Mouse (Mus musculus) kidney, postnatal 0 days (tissue): ENCODE measurements around the gene Kctd17. TPM values are rescaled to one million over a fixed set of nuclear protein-coding genes. Genes with fewer than 3 reads are reported as not detected.
A peak's percentile ranks its signal among the peaks of the same experiment; 100 is the strongest.

Source experiments
- ATAC-seq: fragments of 200-750 bp; cut with Nextera tagmentation; replicated peaks from 2 replicates; pipeline ENCODE4 v1.8.0; 2017; ENCODE audit warnings: low read depth, moderate number of reproducible peaks, moderate TSS enrichment, moderate library complexity; ENCODE audit not compliant: low FRiP score
- DNase-seq: peaks from one replicate; pipeline ENCODE4 v3.0.0-alpha.2; 2016; ENCODE audit warnings: low spot score
- H3K27ac ChIP-seq: fragments of 300-500 bp; sonication (generic); 2 replicates; pipeline ENCODE4 v1.5.1; 2014; ENCODE audit warnings: mild to moderate bottlenecking
- H3K27me3 ChIP-seq: fragments of 300-500 bp; sonication (generic); 2 replicates; pipeline ENCODE4 v1.6.1; 2014; ENCODE audit warnings: low read length, mixed read lengths; ENCODE audit not compliant: insufficient read depth
- H3K36me3 ChIP-seq: fragments of 300-500 bp; sonication (generic); 2 replicates; pipeline ENCODE4 v1.6.1; 2014; ENCODE audit warnings: low read length, mixed read lengths; ENCODE audit not compliant: insufficient read depth
- H3K4me1 ChIP-seq: fragments of 300-500 bp; sonication (generic); replicated peaks from 2 replicates; pipeline ENCODE4 v1.6.1; 2014; ENCODE audit warnings: antibody characterized with exemption, low read length, mixed read lengths; ENCODE audit not compliant: insufficient read depth
- H3K4me2 ChIP-seq: fragments of 300-500 bp; sonication (generic); 2 replicates; pipeline ENCODE4 v1.6.1; 2014; ENCODE audit warnings: mild to moderate bottlenecking, low read length, moderate library complexity, mixed read lengths
- H3K4me3 ChIP-seq: fragments of 300-500 bp; sonication (generic); replicated peaks from 2 replicates; pipeline ENCODE4 v1.5.1; 2014; ENCODE audit warnings: low read depth, low read length
- H3K9ac ChIP-seq: fragments of 300-500 bp; sonication (generic); 2 replicates; pipeline ENCODE4 v1.6.1; 2014; ENCODE audit warnings: low read depth, low read length
- H3K9me3 ChIP-seq: fragments of 300-500 bp; sonication (generic); replicated peaks from 2 replicates; pipeline ENCODE4 v1.6.1; 2016; ENCODE audit warnings: low read length, inconsistent platforms, mixed read lengths
- CTCF ChIP-seq: IDR thresholded peaks from 2 replicates; pipeline ENCODE4 v1.5.1; 2016; ENCODE audit warnings: antibody characterized with exemption, low read depth, mild to moderate bottlenecking, moderate library complexity
- WGBS: fragments of 180-500 bp; shearing (Covaris S2); extraction: QIAGEN DNeasy Blood & Tissue Kit; methylation state at CpG from one replicate; pipeline ENCODE4 v1.1.7; 2014; 5-methylcytosine and 5-hydroxymethylcytosine counted together
- polyA plus RNA-seq: library from polyadenylated mRNA; unstranded; fragments of >200 nt; fragmentation: Nextera tagmentation; extraction: Ambion mirVana; gene quantifications from 2 replicates; pipeline ENCODE4 v1.2.1, GENCODE M21; 2015

Gene Kctd17
- polyA plus RNA-seq, 1 experiment from 2014 or later, result 47.8 TPM

DNA sequence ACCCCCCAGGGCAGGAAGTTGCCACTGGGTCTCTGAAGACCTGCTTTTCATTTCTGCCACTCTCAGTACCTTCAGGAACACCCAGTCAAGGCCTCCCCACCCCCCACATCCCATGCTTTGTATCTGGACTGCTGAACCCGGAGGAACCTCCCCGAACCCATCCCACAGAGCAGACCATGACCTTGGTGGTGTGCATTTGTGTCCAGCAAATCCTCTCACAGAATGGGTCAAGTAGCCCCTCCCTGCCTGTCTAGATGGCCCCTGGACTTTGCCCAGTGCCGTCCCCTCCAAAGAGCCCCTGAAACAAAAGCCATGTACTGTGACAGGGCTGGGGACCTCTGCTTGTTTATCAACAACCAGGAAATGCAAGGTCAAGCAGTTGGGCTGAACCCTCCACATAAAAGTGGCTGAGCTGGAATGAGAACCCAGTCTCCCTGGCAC lies 25.0 kb upstream of the Kctd17 start:
- Histone ChIP-seq H3K4me2 (peak overlapping the region; percentile 14; the same call in 1 of the 2 replicates), H3K9me3 (no peaks in the 10 kb centered on the region), H3K27me3 (no peaks in the 10 kb centered on the region), H3K36me3 (no peaks in the 10 kb centered on the region), H3K27ac (peak overlapping the region; percentile 97), H3K4me1 (peaks cover 22% of the 10 kb centered on the region), H3K9ac (no peak overlapping the region), H3K4me3 (no peak overlapping the region)
- ATAC-seq, result peak; percentile 67
- WGBS, result 23% methylated on average over 3 of the region's 3 CpGs
- DNase-seq, result peak; percentile 34
- TF ChIP-seq CTCF, result no peak

- H3K4me1 ChIP-seq, result peaks cover 22% of the 10 kb centered on the region
- DNase-seq, result no peak
- WGBS, result 55% methylated on average over 1 of the region's 1 CpGs
- ATAC-seq, result no peak
- H3K4me3 ChIP-seq, result no peak overlapping the region
- no peaks in the 10 kb centered on the region for H3K36me3 ChIP-seq
- no peak for TF ChIP-seq CTCF
- H3K27ac ChIP-seq, result peak overlapping the region; percentile 97
- H3K9me3 ChIP-seq, result no peaks in the 10 kb centered on the region
- H3K9ac ChIP-seq, result no peak overlapping the region
- H3K27me3 ChIP-seq, result no peaks in the 10 kb centered on the region
- peak overlapping the region; percentile 14; the same call in 1 of the 2 replicates for H3K4me2 ChIP-seq
These were observed 24.5 kb upstream of the Kctd17 start for GRCm38 (mm10) chr15:78403896-78404295.

DNA sequence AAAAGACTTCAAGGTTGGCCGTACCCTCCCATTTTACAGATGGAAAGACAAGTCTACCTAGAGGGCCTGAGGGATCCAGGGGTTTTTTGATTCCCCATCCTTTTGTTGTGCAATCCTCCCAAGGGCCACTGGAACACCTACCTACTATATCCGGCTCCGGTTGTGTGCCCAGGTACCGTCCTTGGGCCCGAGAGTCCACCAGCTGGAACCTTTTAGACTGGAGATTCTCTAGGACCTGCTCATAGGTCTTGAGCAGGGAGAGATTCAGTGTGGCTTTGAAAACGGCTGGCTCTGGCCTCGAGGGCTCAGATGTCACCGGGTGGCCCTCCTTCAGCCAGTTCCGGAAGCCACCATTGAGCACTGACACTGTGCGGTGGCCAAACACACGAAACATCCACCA lies 23.3 kb upstream of the Kctd17 start:
- ATAC-seq (no peak), DNase-seq (no peak)
- Histone ChIP-seq H3K36me3 (no peaks in the 10 kb centered on the region), H3K9ac (peak overlapping the region; percentile 66), H3K4me1 (peaks cover 26% of the 10 kb centered on the region), H3K4me3 (peak overlapping the region; percentile 79), H3K27ac (peak overlapping the region; percentile 97), H3K9me3 (no peaks in the 10 kb centered on the region), H3K4me2 (peak overlapping the region; percentile 89), H3K27me3 (no peaks in the 10 kb centered on the region)
- no peak for TF ChIP-seq CTCF
- WGBS, result 48% methylated on average over 11 of the region's 11 CpGs

GRCm38 (mm10) chr15:78405517-78406211 lies 22.7 kb upstream of the Kctd17 start, which contains the start of gene Tst:
TSS of gene Tst (minus strand) at chr15:78405907.
- peaks cover 26% of the 10 kb centered on the region for H3K4me1 ChIP-seq
- peak within 1 kb of the TSS; percentile 66 for H3K9ac ChIP-seq
- H3K27ac ChIP-seq, result peak within 1 kb of the TSS; percentile 97
- DNase-seq (peak; percentile 95), ATAC-seq (peak; percentile 81)
- H3K36me3 ChIP-seq, result no peaks in the 10 kb centered on the region
- TF ChIP-seq CTCF, result no peak
- H3K9me3 ChIP-seq, result no peaks in the 10 kb centered on the region
- H3K4me3 ChIP-seq, result peak within 1 kb of the TSS; percentile 79
- peak within 1 kb of the TSS; percentile 89 for H3K4me2 ChIP-seq
- H3K27me3 ChIP-seq, result no peaks in the 10 kb centered on the region
- WGBS, result 2% methylated on average over 34 of the region's 34 CpGs

- no peak for TF ChIP-seq CTCF
- Histone ChIP-seq H3K36me3 (no peaks in the 10 kb centered on the region), H3K9me3 (no peaks in the 10 kb centered on the region), H3K9ac (peak within 1 kb of the TSS; percentile 66), H3K27ac (peak within 1 kb of the TSS; percentile 97), H3K4me2 (peak within 1 kb of the TSS; percentile 89), H3K4me1 (peaks cover 26% of the 10 kb centered on the region), H3K4me3 (peak within 1 kb of the TSS; percentile 79), H3K27me3 (no peaks in the 10 kb centered on the region)
- WGBS, result 0% methylated on average over 40 of the region's 40 CpGs
- DNase-seq, result peak; percentile 96
- peak; percentile 57 for ATAC-seq
These were observed 21.9 kb upstream of the Kctd17 start, which contains the start of gene Mpst for GRCm38 (mm10) chr15:78406293-78406934. TSS of gene Mpst (plus strand) at chr15:78406416.

GRCm38 (mm10) chr15:78409570-78410052 lies 18.8 kb upstream of the Kctd17 start:
- no peak for TF ChIP-seq CTCF
- Histone ChIP-seq H3K9me3 (no peaks in the 10 kb centered on the region), H3K4me2 (peak overlapping the region; percentile 40), H3K4me1 (peaks cover 10% of the 10 kb centered on the region), H3K9ac (0 out of 2 replicates have a peak overlapping the region, but pooled peaks have one; percentile 0), H3K4me3 (peak overlapping the region; percentile 21), H3K27ac (peak overlapping the region; percentile 21; the same call in 1 of the 2 replicates), H3K27me3 (no peaks in the 10 kb centered on the region; the same call in 1 of the 2 replicates), H3K36me3 (no peaks in the 10 kb centered on the region)
- ATAC-seq (peak; percentile 6; the same call in 1 of the 2 replicates), DNase-seq (no peak)
- WGBS, result 25% methylated on average over 12 of the region's 12 CpGs
